Comparison of ENCODE assay signal across 21 mouse cellular contexts in genomic region chr2:159598080-159598479, GRCm38 (mm10).
DNase-seq lines count a peak whose midpoint lies in the region; ATAC-seq and TF ChIP-seq lines count a peak whose summit lies in the region.
"Had no signal": no experiment of that assay in that cellular context is flagged by ENCODE, and none has a peak within 500 bp of the region (broad histone marks: within the 10 kb centered on the region; RNA-seq: fewer than 3 reads in every experiment).

No protein-coding gene starts in this region.

- no peaks in the 10 kb centered on the region for H3K36me3 ChIP-seq in heart, embryonic 15.5 days
- no peaks in the 10 kb centered on the region for H3K36me3 ChIP-seq in midbrain, postnatal 0 days (ENCODE audit: insufficient read depth, low read length)
- H3K36me3 ChIP-seq in midbrain, embryonic 11.5 days (ENCODE audit: control insufficient read depth, insufficient read depth, low read length): no peaks in the 10 kb centered on the region
- H3K36me3 ChIP-seq: embryonic facial prominence, embryonic 13.5 days; forebrain, embryonic 12.5 days; G1E; hindbrain, embryonic 15.5 days had no signal

- peak; percentile 92 for DNase-seq in heart, adult 11 months
- no peak for DNase-seq in heart, postnatal 25 days (ENCODE audit: low spot score)
- no peak for DNase-seq in heart, postnatal 14 days
- DNase-seq in midbrain, postnatal 0 days (ENCODE audit: low spot score): peak; percentile 14
- no peak for DNase-seq in midbrain, embryonic 11.5 days (ENCODE audit: low spot score, missing footprints)
- no peak for DNase-seq in kidney, postnatal 14 days
- DNase-seq: adrenal gland, postnatal 10 days; B cell, adult 2 months; cerebellum, adult 11-12 months; cerebellum, adult 9-10 months; cerebellum, postnatal 36 days; gastrocnemius, postnatal 10 days; kidney, adult 2 months had no signal

- 14% methylated on average over 3 of the region's 3 CpGs for WGBS in heart, embryonic 15.5 days
- WGBS in midbrain, postnatal 0 days: 63% methylated on average over 3 of the region's 3 CpGs
- 77% methylated on average over 3 of the region's 3 CpGs for WGBS in midbrain, embryonic 11.5 days

- intact Hi-C loops in heart, postnatal 25 days (cut with DNase I): no loop called here
- intact Hi-C loops in heart, postnatal 14 days (cut with DNase I): no loop called here

- H3K9me3 ChIP-seq in heart, embryonic 15.5 days (replicated peaks): no peaks in the 10 kb centered on the region
- H3K9me3 ChIP-seq in midbrain, postnatal 0 days (ENCODE audit: low read length): no peaks in the 10 kb centered on the region
- no peaks in the 10 kb centered on the region for H3K9me3 ChIP-seq in midbrain, embryonic 11.5 days (ENCODE audit: control insufficient read depth, low read length)
- H3K9me3 ChIP-seq: embryonic facial prominence, embryonic 13.5 days; forebrain, embryonic 12.5 days; hindbrain, embryonic 15.5 days had no signal

- no peaks in the 10 kb centered on the region for H3K27me3 ChIP-seq in heart, embryonic 15.5 days
- H3K27me3 ChIP-seq in midbrain, postnatal 0 days (ENCODE audit: insufficient read depth, low read length): no peaks in the 10 kb centered on the region
- no peaks in the 10 kb centered on the region for H3K27me3 ChIP-seq in midbrain, embryonic 11.5 days (ENCODE audit: control insufficient read depth, insufficient read depth, low read length)
- H3K27me3 ChIP-seq: embryonic facial prominence, embryonic 13.5 days; forebrain, embryonic 12.5 days; hindbrain, embryonic 15.5 days had no signal

- ATAC-seq in heart, embryonic 15.5 days (replicated peaks; ENCODE audit: insufficient number of reproducible peaks, insufficient read depth, low FRiP score, low read depth): peak; percentile 73
- ATAC-seq in midbrain, postnatal 0 days (ENCODE audit: low FRiP score): no peak
- ATAC-seq in midbrain, embryonic 11.5 days (ENCODE audit: low FRiP score): no peak
- ATAC-seq: CD4-positive, CD25-positive, alpha-beta regulatory T cell, adult 4 months; forebrain, embryonic 16.5 days; intestine, embryonic 16.5 days had no signal

- no peak for TF ChIP-seq CTCF in midbrain, postnatal 0 days (IDR thresholded peaks at IDR 0.05)

- peak overlapping the region; percentile 24; the same call in 1 of the 2 replicates for H3K27ac ChIP-seq in heart, embryonic 15.5 days
- no peak overlapping the region for H3K27ac ChIP-seq in midbrain, postnatal 0 days (ENCODE audit: low read depth, low read length)
- no peak overlapping the region for H3K27ac ChIP-seq in midbrain, embryonic 11.5 days (ENCODE audit: low read depth, low read length)
- H3K27ac ChIP-seq: embryonic facial prominence, embryonic 13.5 days; forebrain, embryonic 12.5 days; hindbrain, embryonic 15.5 days had no signal

- H3K4me3 ChIP-seq in heart, embryonic 15.5 days: no peak overlapping the region
- no peak overlapping the region for H3K4me3 ChIP-seq in midbrain, postnatal 0 days (ENCODE audit: low read depth, low read length)
- H3K4me3 ChIP-seq in midbrain, embryonic 11.5 days (ENCODE audit: low read depth, low read length): no peak overlapping the region
- H3K4me3 ChIP-seq: embryonic facial prominence, embryonic 13.5 days; forebrain, embryonic 12.5 days; hindbrain, embryonic 15.5 days had no signal

- H3K4me1 ChIP-seq in heart, embryonic 15.5 days (replicated peaks): peaks cover 9% of the 10 kb centered on the region
- no peaks in the 10 kb centered on the region for H3K4me1 ChIP-seq in midbrain, postnatal 0 days (ENCODE audit: insufficient read depth, low read length)
- H3K4me1 ChIP-seq in midbrain, embryonic 11.5 days (ENCODE audit: control insufficient read depth, insufficient read depth, low read length): no peaks in the 10 kb centered on the region
- H3K4me1 ChIP-seq: embryonic facial prominence, embryonic 13.5 days; forebrain, embryonic 12.5 days; hindbrain, embryonic 15.5 days had no signal

- H3K4me2 ChIP-seq in heart, embryonic 15.5 days: 0 out of 2 replicates have a peak overlapping the region, but pooled peaks have one; percentile 15
- no peak overlapping the region for H3K4me2 ChIP-seq in midbrain, postnatal 0 days (ENCODE audit: low read depth, low read length, poor library complexity, severe bottlenecking)
- no peak overlapping the region for H3K4me2 ChIP-seq in midbrain, embryonic 11.5 days
- H3K4me2 ChIP-seq: embryonic facial prominence, embryonic 13.5 days; forebrain, embryonic 12.5 days; hindbrain, embryonic 15.5 days had no signal

- no peak overlapping the region for H3K9ac ChIP-seq in heart, embryonic 15.5 days
- no peak overlapping the region for H3K9ac ChIP-seq in midbrain, postnatal 0 days (replicated peaks; ENCODE audit: low read length, poor library complexity, severe bottlenecking)
- no peak overlapping the region for H3K9ac ChIP-seq in midbrain, embryonic 11.5 days (ENCODE audit: low read length)
- H3K9ac ChIP-seq: embryonic facial prominence, embryonic 13.5 days; forebrain, embryonic 12.5 days; hindbrain, embryonic 15.5 days had no signal

Comparison
In these comparisons a context has a peak if more than half of its experiments do, and no peak if none do; other contexts are left out.
1. DNase-seq: peak in heart, adult 11 months (single experiment) and midbrain, postnatal 0 days (single experiment); none in heart, postnatal 25 days (single experiment), heart, postnatal 14 days (0 of 2), midbrain, embryonic 11.5 days (single experiment) and kidney, postnatal 14 days (single experiment).